Mouse (Mus musculus) heart, postnatal 0 days (tissue): ENCODE measurements around the gene Fry. TPM values are rescaled to one million over a fixed set of nuclear protein-coding genes. Genes with fewer than 3 reads are reported as not detected.

Experiments
- ATAC-seq: fragments of 200-750 bp; cut with Nextera tagmentation; 2 replicates; pipeline ENCODE4 v1.8.0; 2017; ENCODE audit warnings: low read depth, moderate number of reproducible peaks, moderate library complexity; ENCODE audit not compliant: insufficient read depth
- DNase-seq: peaks from one replicate; pipeline ENCODE4 v3.0.0-alpha.2; 2016; ENCODE audit warnings: low spot score
- H3K27ac ChIP-seq: fragments of 300-500 bp; sonication (generic); 2 replicates; pipeline ENCODE4 v1.5.1; 2014; ENCODE audit warnings: low read depth, mild to moderate bottlenecking
- H3K27me3 ChIP-seq: fragments of 300-500 bp; sonication (generic); 2 replicates; pipeline ENCODE4 v1.6.1; 2014; ENCODE audit warnings: low read length, mixed read lengths; ENCODE audit not compliant: control insufficient read depth, insufficient read depth
- H3K36me3 ChIP-seq: fragments of 300-500 bp; sonication (generic); replicated peaks from 2 replicates; pipeline ENCODE4 v1.6.1; 2014; ENCODE audit warnings: low read length, mixed read lengths; ENCODE audit not compliant: control insufficient read depth, insufficient read depth
- H3K4me1 ChIP-seq: fragments of 300-500 bp; sonication (generic); 2 replicates; pipeline ENCODE4 v1.6.1; 2014; ENCODE audit warnings: antibody characterized with exemption; ENCODE audit not compliant: control insufficient read depth, insufficient read depth
- H3K4me2 ChIP-seq: fragments of 300-500 bp; sonication (generic); 2 replicates; pipeline ENCODE4 v1.6.1; 2014; ENCODE audit warnings: low read depth, mild to moderate bottlenecking, low read length, moderate library complexity
- H3K4me3 ChIP-seq: fragments of 300-500 bp; sonication (generic); 2 replicates; pipeline ENCODE4 v1.5.1; 2014; ENCODE audit warnings: low read depth, low read length
- H3K9ac ChIP-seq: fragments of 300-500 bp; sonication (generic); replicated peaks from 2 replicates; pipeline ENCODE4 v1.6.1; 2014; ENCODE audit warnings: low read depth, low read length, mixed read lengths
- H3K9me3 ChIP-seq: fragments of 300-500 bp; sonication (generic); replicated peaks from 2 replicates; pipeline ENCODE4 v1.6.1; 2016; ENCODE audit warnings: low read length; ENCODE audit not compliant: control insufficient read depth
- CTCF ChIP-seq: IDR thresholded peaks from 2 replicates; pipeline ENCODE4 v1.5.1; 2016; ENCODE audit warnings: antibody characterized with exemption, control low read depth, low read depth
- EP300 ChIP-seq: IDR thresholded peaks from 2 replicates; pipeline ENCODE4 v1.6.1; 2016; ENCODE audit warnings: antibody characterized with exemption, low read depth
- WGBS: fragments of 180-500 bp; shearing (Covaris S2); extraction: QIAGEN DNeasy Blood & Tissue Kit; methylation state at CpG from one replicate; pipeline ENCODE4 v1.1.7; 2014; 5-methylcytosine and 5-hydroxymethylcytosine counted together
- polyA plus RNA-seq: library from polyadenylated mRNA; unstranded; fragments of >200 nt; fragmentation: Nextera tagmentation; extraction: Ambion mirVana; gene quantifications from 2 replicates; pipeline ENCODE4 v1.2.1, GENCODE M21; 2015
- total RNA-seq: library from RNA; depleted of rRNA; stranded (reverse); fragments of >200 nt; gene quantifications from 2 replicates; pipeline ENCODE4 v1.2.3, GENCODE M21; 2014; ENCODE audit warnings: low replicate concordance

Gene Fry
- total and polyA plus RNA-seq, 2 experiments from 2014 or later: 31.8 to 124 TPM

- TF ChIP-seq EP300: no peak
- no peak for TF ChIP-seq CTCF
- DNase-seq: no peak
- Histone ChIP-seq H3K4me1 (0 out of 2 replicates have a peak, but pooled peaks cover 5% of the 10 kb centered on the region), H3K36me3 (no peaks in the 10 kb centered on the region), H3K27me3 (no peaks in the 10 kb centered on the region), H3K27ac (no peak overlapping the region), H3K4me2 (no peak overlapping the region), H3K9me3 (no peaks in the 10 kb centered on the region), H3K9ac (no peak overlapping the region), H3K4me3 (no peak overlapping the region)
- 83% methylated on average over 7 of the region's 7 CpGs for WGBS
- ATAC-seq: no peak
These were observed 11.7 kb downstream of the Fry start for GRCm38 (mm10) chr5:150130144-150130543.

DNA sequence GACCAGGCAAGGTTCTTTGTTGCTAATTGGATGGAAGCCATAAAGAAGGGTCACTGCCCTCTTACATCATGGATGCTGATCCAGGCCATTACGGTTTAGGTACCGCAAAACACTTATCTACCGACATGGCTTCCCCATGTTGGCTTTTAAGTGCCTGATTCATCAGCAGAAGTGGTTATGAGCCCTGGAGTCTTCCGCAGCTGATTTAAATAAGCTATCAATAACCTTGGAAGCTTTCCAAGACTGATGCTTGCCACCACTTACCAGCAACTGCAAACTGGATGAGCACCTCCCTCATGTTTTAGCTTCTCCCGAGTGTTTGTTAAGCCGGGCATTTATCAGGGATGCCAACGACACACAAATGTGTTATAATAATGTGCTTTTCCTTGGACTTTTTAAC lies 12.7 kb downstream of the Fry start:
- DNase-seq (no peak), ATAC-seq (no peak)
- 35% methylated on average over 7 of the region's 7 CpGs for WGBS

DNA sequence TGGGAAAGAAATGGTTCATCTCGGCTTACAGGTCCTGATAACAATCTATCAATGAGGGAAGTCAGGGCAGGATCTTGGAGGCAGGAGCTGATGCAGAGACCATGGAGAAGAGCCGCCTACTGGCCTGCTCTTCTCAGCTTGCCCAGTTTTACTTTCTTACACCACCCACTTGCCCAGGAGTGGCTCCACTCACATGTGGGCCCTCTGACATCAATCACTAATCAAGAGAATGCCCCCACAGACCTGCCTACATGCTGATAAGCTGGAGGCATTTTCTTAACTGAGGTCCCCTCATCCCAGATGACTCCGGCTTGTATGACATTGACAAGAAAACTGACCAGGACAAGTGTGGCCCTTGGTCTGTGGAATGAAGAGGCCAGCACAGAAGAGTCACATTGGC lies 16.2 kb downstream of the Fry start:
- DNase-seq: no peak

More for the DNA sequence above, 12.7 kb downstream of the Fry start:
- H3K4me3 ChIP-seq: no peak overlapping the region
- H3K9ac ChIP-seq: no peak overlapping the region
- H3K4me2 ChIP-seq: no peak overlapping the region
- no peaks in the 10 kb centered on the region for H3K27me3 ChIP-seq
- H3K4me1 ChIP-seq: 0 out of 2 replicates have a peak, but pooled peaks cover 5% of the 10 kb centered on the region
- H3K9me3 ChIP-seq: no peaks in the 10 kb centered on the region
- no peak for TF ChIP-seq EP300
- no peak for TF ChIP-seq CTCF
- H3K36me3 ChIP-seq: no peaks in the 10 kb centered on the region
- no peak overlapping the region for H3K27ac ChIP-seq

GRCm38 (mm10) chr5:150135529-150135928 lies 17.1 kb downstream of the Fry start:
- Histone ChIP-seq H3K4me1 (0 out of 2 replicates have a peak, but pooled peaks cover 5% of the 10 kb centered on the region), H3K27me3 (no peaks in the 10 kb centered on the region), H3K4me2 (no peak overlapping the region), H3K27ac (no peak overlapping the region), H3K36me3 (no peaks in the 10 kb centered on the region), H3K9ac (no peak overlapping the region), H3K9me3 (no peaks in the 10 kb centered on the region), H3K4me3 (no peak overlapping the region)
- WGBS: 77% methylated on average over 13 of the region's 13 CpGs
- TF ChIP-seq EP300 (no peak), CTCF (no peak)
- DNase-seq: no peak
- ATAC-seq: no peak

More for the DNA sequence above, 16.2 kb downstream of the Fry start:
- Histone ChIP-seq H3K9me3 (no peaks in the 10 kb centered on the region), H3K4me1 (0 out of 2 replicates have a peak, but pooled peaks cover 5% of the 10 kb centered on the region), H3K4me3 (no peak overlapping the region), H3K36me3 (no peaks in the 10 kb centered on the region), H3K27ac (no peak overlapping the region), H3K27me3 (no peaks in the 10 kb centered on the region), H3K9ac (no peak overlapping the region), H3K4me2 (no peak overlapping the region)
- 79% methylated on average over 3 of the region's 3 CpGs for WGBS
- TF ChIP-seq EP300: no peak
- no peak for ATAC-seq

GRCm38 (mm10) chr5:150137772-150138451 lies 19.5 kb downstream of the Fry start:
- no peak overlapping the region for H3K4me3 ChIP-seq
- no peak overlapping the region for H3K4me2 ChIP-seq
- no peak overlapping the region for H3K9ac ChIP-seq
- DNase-seq (no peak), ATAC-seq (no peak)
- no peaks in the 10 kb centered on the region for H3K27me3 ChIP-seq
- H3K4me1 ChIP-seq: no peaks in the 10 kb centered on the region
- WGBS: 87% methylated on average over 9 of the region's 9 CpGs
- H3K27ac ChIP-seq: no peak overlapping the region
- no peaks in the 10 kb centered on the region for H3K9me3 ChIP-seq
- peak; percentile 24; the same call in 1 of the 2 replicates for TF ChIP-seq CTCF
- TF ChIP-seq EP300: no peak
- no peaks in the 10 kb centered on the region for H3K36me3 ChIP-seq

- no peaks in the 10 kb centered on the region for H3K36me3 ChIP-seq
- no peaks in the 10 kb centered on the region for H3K27me3 ChIP-seq
- H3K9ac ChIP-seq: no peak overlapping the region
- H3K9me3 ChIP-seq: no peaks in the 10 kb centered on the region
- H3K27ac ChIP-seq: no peak overlapping the region
- DNase-seq (no peak), ATAC-seq (no peak)
- whole genome bisulfite sequencing: 74% methylated on average over 2 of the region's 2 CpGs
- peaks cover 8% of the 10 kb centered on the region; the same call in 1 of the 2 replicates for H3K4me1 ChIP-seq
- H3K4me2 ChIP-seq: no peak overlapping the region
- H3K4me3 ChIP-seq: no peak overlapping the region
- TF ChIP-seq EP300: no peak
- TF ChIP-seq CTCF: no peak
These were observed 22.1 kb downstream of the Fry start for GRCm38 (mm10) chr5:150140513-150140912.
